Mouse (Mus musculus) activated CD4-positive, CD25-positive, alpha-beta regulatory T cell, adult 9 weeks (primary cell): ENCODE results near the gene Krtap14. TPM values are rescaled to one million over a fixed set of nuclear protein-coding genes. Genes with fewer than 3 reads are reported as not detected.

Experiments used
- polyA plus RNA-seq: library from polyadenylated mRNA; unstranded; fragments of 100-300 nt; shearing (Covaris generic); gene quantifications from one replicate; pipeline ENCODE4 v1.2.1, GENCODE M21; 2017

The Krtap14 gene
- not detected for polyA plus RNA-seq

DNA sequence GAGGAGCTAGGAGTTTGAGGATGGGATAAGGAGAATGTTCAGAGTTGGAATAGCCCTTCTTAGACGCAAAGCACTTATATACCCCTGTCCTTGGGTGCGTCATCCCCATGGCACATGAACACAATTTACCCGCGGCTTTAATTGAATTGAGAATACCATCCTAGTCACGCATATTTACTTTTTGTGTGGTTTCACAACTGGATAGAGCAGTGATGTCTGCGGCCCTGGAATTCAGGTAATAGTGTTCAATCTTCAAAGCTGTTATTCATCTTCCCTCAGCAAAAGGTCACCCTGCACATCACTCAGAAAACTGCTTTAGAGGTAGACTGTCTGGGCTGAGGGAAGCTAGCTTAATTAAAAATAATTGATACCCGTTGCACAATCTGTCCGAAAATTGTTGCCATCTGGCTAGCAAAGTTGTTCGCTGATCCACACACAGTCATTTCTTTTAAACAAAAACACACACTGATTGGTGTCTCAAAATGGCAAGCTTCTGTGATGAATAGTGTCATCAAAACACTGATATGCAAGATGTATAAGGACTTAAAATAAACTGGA is at the start of gene Krtap14:
TSS of gene Krtap14 (minus strand) at position 51 of the 558 bp plus-strand sequence.

GRCm38 (mm10) chr16:88874169-88874568 is 48.2 kb upstream of the Krtap14 start, which contains the start of gene Krtap19-2:
Krtap19-2 (minus strand) TSS chr16:88874269.

GRCm38 (mm10) chr16:88869311-88869710 is 43.4 kb upstream of the Krtap14 start, which contains the start of gene Krtap19-1:
Krtap19-1 (minus strand) TSS chr16:88869411.

GRCm38 (mm10) chr16:88820066-88820465 is 5.9 kb downstream of the Krtap14 start, which contains the start of gene Krtap15:
Krtap15 (plus strand) TSS chr16:88820215.

DNA sequence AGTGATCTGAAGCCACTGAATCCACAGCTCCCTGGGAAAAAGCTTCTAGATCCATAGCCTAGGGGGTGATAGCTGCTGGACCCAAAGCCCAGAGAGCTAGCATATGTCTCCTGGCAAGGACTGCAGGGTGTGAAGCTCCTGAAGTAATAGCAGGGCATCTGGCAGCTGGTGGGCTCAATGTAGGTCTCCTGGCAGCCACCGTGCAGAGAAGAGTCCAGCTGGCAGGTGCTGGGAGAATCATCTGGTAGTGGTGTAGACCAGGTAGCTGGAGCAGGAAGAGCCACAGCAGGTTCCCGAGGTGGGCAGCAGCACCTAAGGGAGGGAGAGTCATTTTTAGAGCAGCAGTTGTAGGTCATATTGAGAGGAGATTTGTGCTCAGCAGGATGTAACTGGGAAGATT is 14.1 kb downstream of the Krtap14 start, which contains the start of gene Gm20741:
TSS of gene Gm20741 (minus strand) at position 394 of the 400 bp plus-strand sequence.

GRCm38 (mm10) chr16:88777596-88777995 is 48.3 kb downstream of the Krtap14 start, which contains the start of gene Gm5965:
Gm5965 (plus strand) TSS chr16:88777896.

GRCm38 (mm10) chr16:88774106-88774505 is 51.8 kb downstream of the Krtap14 start, which contains the start of gene 2310057N15Rik:
2310057N15Rik (minus strand) TSS chr16:88774206.

Other genes with a start within 250 kb of the Krtap14 start
- gene Krtap24-1, start 213.9 kb downstream of the Krtap14 start, polyA plus RNA-seq = not detected
- gene 2310079G19Rik, start 198.5 kb downstream of the Krtap14 start, polyA plus RNA-seq = not detected
- not detected for gene Krtap26-1, start 178.3 kb downstream of the Krtap14 start, polyA plus RNA-seq
- not detected for gene Krtap27-1, start 154.5 kb downstream of the Krtap14 start, polyA plus RNA-seq
- gene 2310061N02Rik, start 118.2 kb downstream of the Krtap14 start, polyA plus RNA-seq = not detected
- not detected for gene Krtap13-1, start 97.3 kb downstream of the Krtap14 start, polyA plus RNA-seq
- not detected for gene Krtap13, start 74.5 kb downstream of the Krtap14 start, polyA plus RNA-seq
- not detected for gene 2310034C09Rik, start 67.3 kb downstream of the Krtap14 start, polyA plus RNA-seq
- gene 2310057N15Rik, start 51.9 kb downstream of the Krtap14 start, polyA plus RNA-seq = not detected
- not detected for gene Gm5965, start 48.2 kb downstream of the Krtap14 start, polyA plus RNA-seq
- not detected for gene Gm20741, start 13.9 kb downstream of the Krtap14 start, polyA plus RNA-seq
- not detected for gene Krtap15, start 5.9 kb downstream of the Krtap14 start, polyA plus RNA-seq
- gene Krtap19-1, start 43.3 kb upstream of the Krtap14 start, polyA plus RNA-seq = not detected
- not detected for gene Krtap19-2, start 48.1 kb upstream of the Krtap14 start, polyA plus RNA-seq
- gene Krtap19-3, start 51.9 kb upstream of the Krtap14 start, polyA plus RNA-seq = not detected
- gene Krtap19-4, start 58.9 kb upstream of the Krtap14 start, polyA plus RNA-seq = not detected
- not detected for gene Krtap19-5, start 70.3 kb upstream of the Krtap14 start, polyA plus RNA-seq
- not detected for gene Krtap19-9b, start 106.1 kb upstream of the Krtap14 start, polyA plus RNA-seq
- gene Krtap16-3, start 136.7 kb upstream of the Krtap14 start, polyA plus RNA-seq = not detected
- gene Krtap22-2, start 184.6 kb upstream of the Krtap14 start, polyA plus RNA-seq = not detected
- not detected for gene Gm10229, start 189.1 kb upstream of the Krtap14 start, polyA plus RNA-seq
- gene Krtap6-1, start 205.6 kb upstream of the Krtap14 start, polyA plus RNA-seq = not detected
- gene Gm10228, start 215.3 kb upstream of the Krtap14 start, polyA plus RNA-seq = not detected
- gene Krtap6-5, start 221.7 kb upstream of the Krtap14 start, polyA plus RNA-seq = not detected
- not detected for gene 1110025L11Rik, start 237.9 kb upstream of the Krtap14 start, polyA plus RNA-seq